Mouse (Mus musculus) kidney, adult 2 months (tissue): ENCODE results near the gene Rbm5. TPM values are rescaled to one million over a fixed set of nuclear protein-coding genes. Genes with fewer than 3 reads are reported as not detected.

Experiments
- DNase-seq: peaks from one replicate; pipeline ENCODE4 v3.0.0; 2021
- H3K27ac ChIP-seq: fragments of 200-500 bp; 2 replicates; pipeline ENCODE4 v1.5.1; 2012; ENCODE audit warnings: low read depth, low read length, control low read depth, inconsistent platforms; ENCODE audit not compliant: insufficient read depth
- H3K27me3 ChIP-seq: fragments of 200-500 bp; replicated peaks from 2 replicates; pipeline ENCODE4 v1.6.1; 2012; ENCODE audit warnings: mild to moderate bottlenecking, moderate library complexity, low read length, inconsistent platforms; ENCODE audit not compliant: control insufficient read depth, insufficient read depth
- H3K36me3 ChIP-seq: fragments of 200-500 bp; 2 replicates; pipeline ENCODE4 v1.6.1; 2012; ENCODE audit warnings: mild to moderate bottlenecking, moderate library complexity, low read length, inconsistent platforms; ENCODE audit not compliant: control insufficient read depth, insufficient read depth
- H3K4me1 ChIP-seq: fragments of 200-500 bp; 2 replicates; pipeline ENCODE4 v1.6.1; 2011; ENCODE audit warnings: low read length; ENCODE audit not compliant: control insufficient read depth, insufficient read depth
- H3K4me3 ChIP-seq: fragments of 200-500 bp; 2 replicates; pipeline ENCODE4 v1.5.1; 2011; ENCODE audit warnings: mild to moderate bottlenecking, low read depth, low read length, control low read depth; ENCODE audit not compliant: insufficient read depth
- CTCF ChIP-seq: fragments of 200-500 bp; conservative IDR thresholded peaks from 2 replicates; pipeline ENCODE4 v1.5.1; 2011; ENCODE audit warnings: low read depth, mild to moderate bottlenecking, control low read depth, low read length, moderate library complexity, mixed read lengths; ENCODE audit not compliant: insufficient read depth, insufficient read length
- POLR2A ChIP-seq: fragments of 200-500 bp; IDR thresholded peaks from one replicate; pipeline ENCODE4 v1.6.1; 2011; ENCODE audit warnings: low read depth, low read length, control low read depth
- WGBS: fragments of 180-500 bp; shearing (Covaris S2); methylation state at CpG from one replicate; pipeline ENCODE4 v1.1.7; 2018; 5-methylcytosine and 5-hydroxymethylcytosine counted together
- polyA plus RNA-seq: library from polyadenylated mRNA; depleted of rRNA; stranded (reverse); fragments of >200 nt; gene quantifications from 2 replicates; pipeline ENCODE4 v1.2.3, GENCODE M21; 2012

Gene Rbm5
- polyA plus RNA-seq, 1 experiment = 43.8 TPM

- WGBS = 64% methylated on average over 6 of the region's 6 CpGs
- no peak overlapping the region for H3K27ac ChIP-seq
- no peak for DNase-seq
- no peaks in the 10 kb centered on the region for H3K27me3 ChIP-seq
- H3K36me3 ChIP-seq = no peaks in the 10 kb centered on the region
- TF ChIP-seq CTCF (no peak), POLR2A (no peak)
- no peak overlapping the region for H3K4me3 ChIP-seq
- no peaks in the 10 kb centered on the region for H3K4me1 ChIP-seq
These were observed 53.8 kb downstream of the Rbm5 start for GRCm38 (mm10) chr9:107716951-107717350.

- Histone ChIP-seq H3K27me3 (no peaks in the 10 kb centered on the region), H3K27ac (no peak overlapping the region), H3K4me3 (no peak overlapping the region), H3K36me3 (no peaks in the 10 kb centered on the region), H3K4me1 (no peaks in the 10 kb centered on the region)
- no peak for TF ChIP-seq CTCF
- no peak for TF ChIP-seq POLR2A
- DNase-seq = no peak
- WGBS = 97% methylated on average over 2 of the region's 2 CpGs
These were observed 55.2 kb downstream of the Rbm5 start for GRCm38 (mm10) chr9:107715632-107716031.

DNA sequence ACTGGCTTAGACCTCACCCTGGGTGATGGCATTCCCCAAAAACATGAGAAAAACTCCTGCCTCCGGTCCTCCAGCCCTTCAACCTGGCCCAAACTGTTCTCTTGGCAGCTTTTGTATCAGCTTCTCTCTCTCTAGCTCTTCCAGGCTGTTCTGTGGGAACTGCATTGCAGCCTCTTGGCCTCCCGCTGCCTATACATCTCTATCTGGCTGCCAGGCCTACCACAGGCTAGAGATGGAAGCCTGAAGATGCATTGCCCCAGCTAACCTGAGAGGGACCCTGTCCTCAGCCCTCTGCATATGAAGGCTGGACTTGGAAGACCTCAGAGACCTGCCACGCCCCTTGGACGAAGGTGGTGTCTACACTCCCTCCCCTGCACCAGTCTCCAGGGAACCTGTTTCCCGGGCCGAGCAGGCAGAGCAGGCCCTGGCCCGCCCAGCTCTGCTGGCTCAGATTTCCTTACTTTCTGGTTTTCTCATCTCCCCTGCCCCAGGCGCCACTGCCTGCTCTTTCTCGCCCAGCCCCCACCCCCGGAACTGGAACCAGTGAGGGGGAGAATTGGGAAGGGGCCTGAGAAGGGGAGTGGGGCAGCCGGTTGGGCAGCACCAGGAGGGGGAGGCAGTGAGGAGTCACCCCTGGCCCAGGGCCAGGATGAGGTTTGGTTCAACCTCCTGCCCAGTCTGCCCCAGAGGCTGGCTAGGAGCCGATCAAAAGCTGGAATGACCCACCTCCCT, 56.4 kb downstream of the Rbm5 start:
- Histone ChIP-seq H3K27me3 (no peaks in the 10 kb centered on the region), H3K4me3 (no peak overlapping the region), H3K36me3 (no peaks in the 10 kb centered on the region), H3K27ac (0 out of 2 replicates have a peak overlapping the region, but pooled peaks have one; percentile 26), H3K4me1 (no peaks in the 10 kb centered on the region)
- peak; percentile 64 for DNase-seq
- TF ChIP-seq POLR2A (no peak), CTCF (no peak)
- 22% methylated on average over 12 of the region's 12 CpGs for WGBS

- 2% methylated on average over 84 of the region's 86 CpGs for WGBS
- TF ChIP-seq CTCF = peak; percentile 78
- TF ChIP-seq POLR2A = peak; percentile 57
- Histone ChIP-seq H3K36me3 (no peaks in the 10 kb centered on the region), H3K27me3 (no peaks in the 10 kb centered on the region), H3K4me1 (no peaks in the 10 kb centered on the region), H3K4me3 (peak within 1 kb of the TSS; percentile 78), H3K27ac (peak within 1 kb of the TSS; percentile 49)
- DNase-seq = peak; percentile 92
These were observed 60.9 kb downstream of the Rbm5 start, which contains the start of gene Sema3f for GRCm38 (mm10) chr9:107709697-107710483. Gene Sema3f, minus strand, starts transcription at chr9:107710475.

- H3K27ac ChIP-seq = peak overlapping the region; percentile 49; the same call in 1 of the 2 replicates
- H3K4me1 ChIP-seq = no peaks in the 10 kb centered on the region
- H3K36me3 ChIP-seq = no peaks in the 10 kb centered on the region
- peak overlapping the region; percentile 78 for H3K4me3 ChIP-seq
- DNase-seq = no peak
- WGBS = 2% methylated on average over 49 of the region's 55 CpGs
- TF ChIP-seq CTCF (no peak), POLR2A (no peak)
- H3K27me3 ChIP-seq = no peaks in the 10 kb centered on the region
These were observed 61.6 kb downstream of the Rbm5 start for GRCm38 (mm10) chr9:107709096-107709696.

DNA sequence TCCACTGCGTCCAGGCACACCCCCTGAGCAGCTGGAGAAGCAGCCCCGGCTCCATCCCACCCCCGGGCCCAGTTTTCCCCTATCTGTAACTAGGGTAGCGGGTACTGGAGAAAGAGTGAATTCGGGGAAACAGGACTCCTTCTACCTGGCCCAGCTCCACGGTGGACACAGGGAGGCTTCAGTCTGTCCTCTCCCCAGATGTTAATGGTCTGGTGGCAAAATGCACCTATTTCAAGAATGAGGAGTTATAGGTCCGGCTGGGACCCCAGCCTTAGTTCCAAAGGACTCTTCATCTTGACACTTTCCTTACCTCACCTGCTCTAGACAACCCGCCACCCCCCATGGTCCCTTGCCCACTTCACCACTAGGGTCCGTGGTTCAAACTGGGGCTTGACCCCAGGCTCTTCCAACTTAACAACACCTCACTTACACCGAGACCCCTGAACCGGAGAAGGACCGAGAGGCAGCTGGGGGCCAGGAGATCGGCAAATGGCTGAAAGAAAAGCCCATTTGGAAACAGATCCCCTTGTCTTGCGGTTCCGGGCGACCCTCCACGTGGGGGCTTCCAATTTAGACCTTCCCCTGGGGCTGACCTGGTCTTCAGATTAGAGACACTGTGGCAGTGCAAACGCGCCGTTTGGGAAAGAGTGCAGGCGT, 62.2 kb downstream of the Rbm5 start:
- WGBS = 17% methylated on average over 21 of the region's 21 CpGs
- TF ChIP-seq POLR2A = no peak
- no peak for TF ChIP-seq CTCF
- H3K27ac ChIP-seq = no peak overlapping the region
- H3K4me1 ChIP-seq = no peaks in the 10 kb centered on the region
- no peaks in the 10 kb centered on the region for H3K36me3 ChIP-seq
- DNase-seq = no peak
- H3K27me3 ChIP-seq = no peaks in the 10 kb centered on the region
- peak overlapping the region; percentile 78 for H3K4me3 ChIP-seq
